Mouse (Mus musculus) heart, postnatal 10 days (tissue): ENCODE measurements at regions not wholly inside any gene's neighbourhood (a gene's known extent, or its start where the extent isn't known, plus 50 kb on each side); places are given as distances from the start of the nearest gene placed in this dataset.

Source experiments
- DNase-seq, 2 experiments: peaks; one replicate each; pipeline ENCODE4 v3.0.0; 2021
- intact Hi-C: fragments of 180-260 bp; cut with DNase I; formaldehyde crosslinking; loops from one replicate; pipeline ENCODE4 v1.15.1; 2025

DNA sequence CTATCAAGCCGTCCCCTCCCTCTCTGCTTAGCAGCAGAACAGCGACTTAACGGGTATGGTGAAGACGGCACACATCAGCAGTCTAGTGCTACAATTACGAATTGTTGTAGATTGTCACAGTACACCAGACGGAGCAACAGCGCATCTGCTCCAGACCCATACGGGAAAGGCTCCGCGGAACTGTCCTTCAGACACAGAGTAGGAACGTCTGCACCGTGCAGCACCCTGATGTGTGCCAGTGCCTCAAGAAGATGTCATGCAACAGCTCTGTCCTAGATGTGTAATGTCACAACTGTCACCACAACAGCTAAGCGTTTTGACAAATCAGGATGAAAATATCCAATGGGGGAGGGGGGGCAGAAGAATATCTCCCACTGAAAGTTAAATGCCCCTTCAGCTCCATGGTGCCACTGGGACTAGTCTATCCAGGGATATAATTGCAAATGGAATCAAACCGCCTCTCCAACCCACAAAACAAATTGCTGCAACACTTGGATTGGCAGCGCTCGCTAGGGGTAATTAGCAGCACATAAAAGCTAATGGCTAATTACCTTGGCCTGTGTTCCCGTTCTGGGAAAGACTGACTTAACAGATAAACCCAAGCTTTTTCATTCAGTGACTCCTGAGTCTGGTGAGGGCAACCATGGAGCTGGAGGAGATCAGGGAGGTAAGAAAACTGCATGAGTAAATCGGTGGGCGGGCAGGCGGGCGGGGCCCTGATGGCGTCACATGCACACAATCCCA lies 472.6 kb downstream of the Zfp704 start:
- no peak for DNase-seq
- intact Hi-C loops = no loop called here

DNA sequence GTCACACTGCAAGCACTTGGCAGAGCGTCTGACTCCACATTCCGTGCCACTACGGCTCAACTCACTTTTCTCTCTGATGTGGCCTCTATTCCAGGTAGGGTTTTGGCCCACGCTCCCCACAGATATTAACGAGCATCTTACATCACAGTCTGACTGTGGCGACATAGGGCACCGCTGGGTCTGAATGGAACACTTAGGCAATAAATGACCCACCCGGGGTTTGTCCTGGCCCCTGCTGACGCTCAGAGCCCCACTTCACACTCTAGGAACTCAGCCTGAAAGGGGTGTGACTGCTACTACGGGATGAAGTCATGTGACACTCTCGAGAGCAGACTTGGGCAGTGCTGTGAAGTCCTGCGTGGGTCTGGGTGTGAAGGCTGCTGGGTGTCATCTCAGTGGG lies 475.9 kb downstream of the Zfp704 start:
- intact Hi-C loops = no loop called here
- DNase-seq = peak; percentile 12 to 18

DNA sequence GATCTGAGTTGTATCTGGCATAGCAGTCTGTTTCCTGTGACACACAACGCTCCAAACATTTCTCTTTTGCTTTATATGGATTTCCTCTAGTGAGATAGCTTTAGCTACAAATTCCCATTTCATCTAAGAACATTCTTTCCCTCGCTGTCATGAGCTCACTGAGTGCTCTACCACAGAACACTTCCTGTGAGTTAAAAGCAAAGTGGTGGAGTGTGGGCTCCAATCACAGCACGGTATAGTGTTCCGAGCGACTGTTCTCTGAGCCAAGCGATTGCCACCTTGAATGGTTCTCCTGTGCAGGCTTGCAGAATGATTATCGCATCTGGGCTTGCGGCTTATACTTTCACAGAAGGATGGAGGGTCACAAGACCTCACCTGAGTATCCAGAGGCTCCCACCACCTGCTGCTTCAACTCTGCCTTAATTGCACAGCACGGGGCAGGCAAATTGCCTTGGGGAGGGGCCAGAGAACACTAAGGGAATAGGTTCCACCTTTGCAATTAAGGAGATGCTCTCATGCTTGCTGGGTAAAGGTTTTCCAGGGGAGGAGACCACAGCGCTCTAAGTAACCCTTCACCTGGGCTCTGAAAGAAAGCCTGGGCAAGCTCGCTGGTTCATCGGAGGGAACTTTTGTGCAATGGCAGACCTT lies 477.7 kb downstream of the Zfp704 start:
- DNase-seq = no peak

DNA sequence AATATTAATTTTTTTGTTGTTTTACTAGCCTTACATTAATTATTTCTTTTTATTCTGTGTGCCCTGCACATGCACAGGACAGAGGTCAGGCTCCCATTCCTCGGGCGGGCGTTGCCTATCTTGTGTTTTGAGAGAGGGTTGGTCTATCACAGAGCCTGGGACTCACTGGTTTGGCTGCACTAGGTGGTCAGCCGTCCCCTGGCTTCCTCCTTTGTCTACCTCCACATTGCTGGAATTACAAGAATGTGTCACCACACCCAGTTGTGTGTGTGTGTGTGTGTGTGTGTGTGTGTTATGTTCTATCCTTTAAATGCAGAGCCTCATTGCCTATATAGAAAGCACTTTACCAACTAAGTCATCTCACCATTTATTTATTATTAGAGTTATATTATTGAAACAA lies 478.5 kb downstream of the Zfp704 start:
- intact Hi-C loops = no loop called here

More for the DNA sequence above, 477.7 kb downstream of the Zfp704 start:
- intact Hi-C loops = no loop called here

DNA sequence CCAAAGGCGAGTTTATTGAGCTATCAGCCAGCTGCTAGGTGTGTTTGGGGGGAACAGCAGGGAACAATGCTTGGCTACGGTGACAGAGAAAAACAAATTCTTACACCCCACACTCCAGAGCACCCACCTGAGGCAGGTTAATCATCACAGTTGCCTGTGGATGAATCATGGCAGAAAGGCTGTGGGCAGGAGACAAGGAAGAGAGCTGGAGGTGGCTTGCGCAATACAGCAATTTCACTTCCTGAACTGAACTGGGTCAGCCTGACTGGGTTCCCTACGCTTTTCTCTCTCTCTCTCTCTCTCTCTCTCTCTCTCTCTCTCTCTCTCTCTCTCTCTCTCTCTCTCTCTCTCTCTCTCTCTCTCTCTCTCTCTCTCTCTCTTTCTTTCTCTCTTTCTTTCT lies 481.5 kb downstream of the Zfp704 start:
- intact Hi-C loops = no loop called here

More for the DNA sequence above, 478.5 kb downstream of the Zfp704 start:
- no peak for DNase-seq

DNA sequence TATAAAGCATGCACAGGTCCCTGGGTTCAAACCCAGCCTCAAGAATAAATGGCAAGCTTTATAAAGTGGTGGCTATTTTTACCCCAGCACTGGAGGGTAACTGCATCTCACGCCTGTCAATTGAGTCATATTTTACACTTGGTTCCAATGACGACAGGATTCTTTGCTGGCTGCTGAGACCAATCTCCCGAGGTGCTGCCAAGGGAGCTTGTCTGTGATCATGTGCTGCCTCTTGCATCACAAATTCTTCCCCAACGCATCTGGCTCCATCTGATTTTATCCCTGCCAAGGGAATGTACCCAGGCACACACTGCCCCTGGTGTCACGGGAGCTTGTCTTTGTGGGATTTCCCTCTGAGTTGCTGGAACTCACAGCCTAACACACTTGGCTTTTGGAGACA lies 486.8 kb downstream of the Zfp704 start:
- DNase-seq = peak; percentile 71 to 87
- intact Hi-C loops = no loop called here

More for the DNA sequence above, 481.5 kb downstream of the Zfp704 start:
- DNase-seq = no peak

DNA sequence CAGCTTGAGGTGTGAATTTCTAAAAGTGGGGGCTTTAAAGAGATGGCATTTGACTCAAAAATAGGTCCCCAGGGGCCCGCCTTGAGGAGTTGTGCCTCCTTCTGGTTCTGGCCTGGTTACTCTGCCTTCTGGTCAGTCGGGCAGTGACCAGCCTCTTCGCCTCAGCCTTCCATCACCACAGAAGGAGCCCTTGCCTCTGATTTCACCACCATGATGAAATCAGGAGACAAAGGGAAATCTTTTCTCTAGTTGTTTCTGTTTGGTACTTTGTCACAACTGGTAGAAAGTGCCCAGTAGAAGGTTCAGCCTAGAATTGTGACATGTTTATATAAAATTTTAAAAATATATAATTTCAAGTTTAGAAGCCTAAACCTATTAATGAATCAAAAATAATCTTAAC lies 492.0 kb downstream of the Zfp704 start:
- intact Hi-C loops = no loop called here

DNA sequence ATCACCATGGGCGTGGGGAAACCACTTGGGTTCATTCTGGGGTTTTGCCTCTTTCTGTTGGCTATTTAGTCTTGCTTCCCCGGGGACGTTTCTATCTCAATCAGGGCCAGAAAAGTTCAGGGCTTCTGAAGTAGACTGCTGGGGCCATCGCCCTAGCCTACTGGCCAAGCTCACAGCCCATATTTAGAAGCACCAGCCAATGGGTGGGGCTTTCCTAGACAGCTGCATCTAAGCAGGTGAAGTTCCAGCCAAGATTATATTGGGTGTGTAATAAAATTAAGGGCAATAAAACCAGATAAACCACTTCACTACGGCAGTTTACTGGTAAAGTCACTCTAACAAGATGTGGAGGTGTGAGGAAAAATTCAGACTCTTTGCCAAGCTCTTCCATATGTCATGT lies 496.5 kb downstream of the Zfp704 start:
- intact Hi-C loops = no loop called here

More for the DNA sequence above, 492.0 kb downstream of the Zfp704 start:
- DNase-seq = no peak

DNA sequence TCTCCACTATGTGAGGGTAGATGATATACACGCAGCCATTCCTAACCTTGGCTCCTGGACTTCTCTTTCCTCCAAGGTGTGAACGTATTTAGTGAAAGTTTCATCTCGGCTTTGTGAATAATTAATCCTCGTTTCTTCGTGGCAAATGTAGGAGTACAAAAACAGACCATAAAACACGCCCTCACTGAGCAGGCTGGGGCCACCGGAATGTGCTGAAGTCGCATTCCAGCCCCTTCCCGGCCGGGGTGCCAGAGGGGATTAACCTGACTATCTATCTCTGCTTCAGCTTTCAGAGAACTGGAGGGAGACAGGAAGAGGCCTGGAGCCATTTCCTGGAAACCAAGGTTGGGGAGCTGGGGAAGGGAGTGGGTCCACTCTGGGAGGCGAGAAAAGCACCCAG lies 499.1 kb downstream of the Zfp704 start:
- intact Hi-C loops = no loop called here
- no peak for DNase-seq

More for the DNA sequence above, 496.5 kb downstream of the Zfp704 start:
- DNase-seq = no peak

DNA sequence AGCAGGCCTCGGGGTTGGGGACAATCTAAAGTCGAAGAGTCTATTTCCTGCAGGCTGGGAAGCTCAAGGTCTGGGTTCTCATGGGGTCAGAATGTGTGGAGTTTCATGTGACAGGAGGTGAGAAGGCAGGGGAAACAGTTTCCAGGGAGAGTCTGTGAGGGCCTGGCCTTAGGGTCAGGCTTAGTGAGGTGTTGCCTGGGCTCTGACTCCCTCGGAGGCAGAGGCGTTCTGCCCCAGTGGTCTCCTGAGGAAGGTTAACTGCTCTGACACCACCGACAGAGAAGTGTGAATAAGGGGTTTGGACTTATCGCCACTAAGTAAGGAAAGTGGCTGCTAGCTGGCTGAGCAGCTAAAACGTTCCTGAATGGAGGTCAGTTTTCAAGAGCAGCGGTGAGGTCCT lies 499.9 kb downstream of the Zfp704 start:
- intact Hi-C loops = no loop called here
- no peak for DNase-seq

DNA sequence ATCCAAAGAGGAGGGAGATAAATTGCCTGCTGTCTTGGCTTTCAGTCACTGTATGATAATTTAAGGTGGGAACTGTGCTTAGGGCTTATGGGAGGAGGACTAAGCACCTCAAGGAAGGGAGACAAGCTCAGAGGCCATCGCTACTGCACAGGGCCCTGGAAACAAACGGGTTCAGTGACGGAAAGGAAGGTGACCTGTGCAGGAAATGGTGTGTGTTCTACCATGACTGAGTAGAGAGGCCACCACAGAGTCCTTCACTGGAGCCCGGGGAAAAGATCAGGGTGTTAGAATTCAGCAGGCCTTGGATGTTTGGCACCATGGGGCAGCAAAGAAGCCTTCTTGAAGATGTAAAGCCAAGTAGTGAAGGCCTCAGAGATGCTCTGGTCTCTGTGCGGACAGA lies 500.4 kb downstream of the Zfp704 start:
- intact Hi-C loops = no loop called here
- DNase-seq = no peak

DNA sequence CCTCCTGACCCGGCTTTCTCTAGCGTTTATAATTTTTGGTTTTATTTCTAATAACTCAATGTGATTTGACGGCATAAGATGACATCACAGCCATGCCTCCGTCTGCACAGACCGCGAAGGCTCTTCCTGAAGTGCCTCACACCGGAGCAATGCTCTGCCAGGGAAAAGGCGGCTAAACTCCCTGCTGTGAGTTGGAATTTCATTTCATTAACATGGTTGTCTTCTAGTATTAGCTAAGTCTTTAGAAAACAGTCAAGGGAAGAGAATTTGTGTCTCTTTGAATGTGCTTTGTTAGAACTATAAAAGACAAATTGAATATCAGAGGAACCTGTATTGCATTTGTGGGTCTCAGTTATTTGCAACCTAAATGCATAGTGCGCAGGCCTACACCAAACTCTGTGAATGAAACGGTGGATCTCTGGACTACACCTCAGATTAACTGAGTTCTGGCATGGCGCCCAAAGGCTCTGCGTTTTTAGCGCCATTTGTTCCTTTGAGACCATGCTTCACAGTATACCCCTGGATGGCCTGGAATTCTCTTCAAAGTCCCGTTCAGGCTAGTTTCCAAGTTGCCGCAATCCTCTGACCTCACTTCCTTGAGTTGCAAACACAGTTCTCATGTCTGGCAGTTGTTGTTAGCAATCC lies 502.0 kb downstream of the Zfp704 start:
- no peak for DNase-seq
- intact Hi-C loops = no loop called here

DNA sequence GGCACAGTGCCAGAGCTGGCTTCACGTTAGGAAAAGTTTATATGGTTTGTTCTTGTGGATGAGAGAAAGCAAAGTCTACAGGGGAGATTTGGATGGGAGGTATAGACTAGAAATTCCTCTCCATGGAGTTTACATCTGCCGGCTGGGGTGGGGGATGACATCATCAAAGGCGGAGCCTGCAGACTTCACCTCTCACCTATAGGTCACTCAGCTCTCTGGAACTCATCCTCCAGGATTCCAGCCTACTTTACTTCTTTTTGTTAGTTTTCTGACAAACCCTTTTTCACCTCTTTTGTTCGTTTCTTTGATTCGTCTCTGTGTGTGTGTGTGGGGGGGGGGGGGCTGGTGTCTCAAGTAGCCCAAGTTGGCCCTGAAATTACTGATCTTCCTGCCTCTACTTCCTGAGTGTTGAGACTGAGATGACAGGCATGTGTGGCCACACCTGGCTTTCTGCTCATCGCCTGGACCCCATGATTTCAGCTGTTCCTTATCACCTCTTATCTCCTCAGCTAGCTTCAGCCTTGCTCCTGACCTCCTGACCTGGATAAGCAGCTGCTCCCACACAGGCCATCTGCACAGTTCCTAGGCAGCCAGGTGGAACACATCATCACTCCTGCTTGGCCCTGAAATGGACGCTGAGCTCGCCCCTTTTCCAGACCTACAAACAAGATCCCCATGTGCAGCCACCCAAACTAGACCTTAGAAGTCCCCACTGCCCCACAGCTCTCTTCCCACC lies 504.5 kb downstream of the Zfp704 start:
- intact Hi-C loops = no loop called here
- DNase-seq = no peak

DNA sequence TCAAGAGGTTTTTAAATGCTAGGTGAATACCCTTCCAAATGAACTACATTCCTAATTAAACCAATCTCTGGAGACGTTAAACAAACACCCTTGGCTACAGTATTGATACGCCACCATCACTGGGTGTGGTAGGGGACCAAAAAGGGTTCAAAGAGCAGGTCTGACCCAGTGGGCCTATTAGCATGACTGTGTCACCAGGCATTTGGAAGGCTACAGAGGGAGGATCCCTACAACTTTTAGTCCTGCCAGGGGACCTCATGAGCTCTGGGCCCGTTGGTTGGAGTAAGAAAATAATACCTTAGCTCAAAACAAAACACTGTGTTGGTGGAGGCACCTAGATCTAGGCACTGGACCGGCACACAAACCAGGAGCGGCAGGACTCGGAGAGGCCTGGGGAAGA lies 506.4 kb downstream of the Zfp704 start:
- intact Hi-C loops = no loop called here
- DNase-seq = no peak

DNA sequence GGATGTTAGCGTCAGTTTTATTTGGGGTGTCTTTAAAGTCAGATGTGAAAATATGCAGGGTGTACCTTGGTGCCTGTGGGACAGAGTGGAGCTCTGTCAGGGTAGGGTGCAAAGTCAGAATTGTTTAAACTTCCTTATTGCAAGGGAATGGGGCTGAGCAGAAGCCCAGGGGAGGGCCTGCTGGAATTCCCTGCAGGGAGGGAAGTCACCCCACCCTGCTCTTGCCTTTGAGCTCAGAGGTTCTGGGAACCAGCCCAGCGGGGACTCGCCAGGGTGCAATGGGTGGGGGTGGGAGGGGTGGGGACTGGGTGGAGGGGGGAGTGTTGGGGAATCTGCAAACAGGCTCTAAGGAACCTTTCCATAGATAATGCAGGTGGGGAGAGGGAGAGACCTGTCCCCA lies 508.6 kb downstream of the Zfp704 start:
- no peak for DNase-seq
- intact Hi-C loops = no loop called here

DNA sequence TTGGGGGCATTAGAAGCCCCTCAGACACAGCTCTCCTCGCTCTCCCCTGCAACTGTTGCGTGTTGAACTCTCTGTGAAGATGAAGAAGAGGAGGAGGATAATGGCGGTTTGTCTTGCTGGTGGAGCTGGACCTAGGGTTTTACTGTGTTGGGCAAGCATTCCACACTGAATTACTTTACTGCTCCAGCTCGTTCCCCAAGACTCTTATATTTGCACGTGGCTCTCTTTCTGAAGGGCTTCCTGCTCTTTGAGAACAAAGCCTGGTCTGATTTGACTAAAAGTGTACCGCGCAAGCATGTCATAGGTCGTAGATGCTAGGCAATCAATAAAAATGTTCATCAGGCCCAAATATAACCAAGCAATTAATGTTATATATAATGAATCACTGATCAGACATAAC lies 509.1 kb downstream of the Zfp704 start:
- intact Hi-C loops = no loop called here
- no peak for DNase-seq

DNA sequence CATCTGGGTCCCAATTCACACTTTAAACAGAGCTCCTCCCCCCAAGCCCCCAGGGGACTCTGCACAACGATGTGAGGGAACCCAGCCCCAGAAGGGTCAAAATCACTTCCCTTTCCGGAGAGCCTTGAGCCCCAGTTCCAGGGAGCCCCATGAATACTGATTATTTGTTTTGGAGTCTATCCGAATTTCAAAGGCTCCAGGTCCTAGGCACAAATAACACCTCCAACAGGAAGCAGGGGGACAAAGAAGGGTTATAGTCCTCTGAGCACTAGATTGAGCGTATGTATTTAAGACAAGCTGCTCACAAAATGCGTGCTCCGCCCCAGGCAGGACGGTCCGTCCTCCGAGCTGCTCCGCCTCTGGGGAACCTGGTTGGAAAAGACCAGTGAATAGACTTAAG lies 511.4 kb downstream of the Zfp704 start:
- DNase-seq = no peak
- intact Hi-C loops = no loop called here

DNA sequence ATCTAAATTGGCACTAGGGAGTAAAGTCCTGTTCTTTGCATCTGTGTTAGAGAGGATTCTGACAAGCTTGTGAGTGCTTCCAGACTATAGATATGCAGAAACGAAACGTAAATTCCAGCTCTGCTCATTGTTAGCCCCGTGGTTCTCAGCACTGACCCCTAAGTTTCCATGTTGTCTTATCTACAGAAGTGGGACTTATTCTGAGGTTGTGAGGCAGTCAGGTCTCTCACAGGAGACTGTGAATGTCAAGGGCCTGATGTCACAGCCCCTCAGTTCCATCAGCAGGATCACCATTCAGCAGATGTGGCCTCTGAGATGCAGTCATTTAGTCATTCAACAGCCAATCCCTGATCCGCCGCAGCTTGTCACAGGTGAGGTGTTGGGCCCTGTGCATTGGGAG lies 525.8 kb downstream of the Zfp704 start:
- DNase-seq = no peak
- intact Hi-C loops = loop anchor here (5.0 kb wide), 1 partner anchor 318 kb away; no protein-coding TSS in a partner anchor

DNA sequence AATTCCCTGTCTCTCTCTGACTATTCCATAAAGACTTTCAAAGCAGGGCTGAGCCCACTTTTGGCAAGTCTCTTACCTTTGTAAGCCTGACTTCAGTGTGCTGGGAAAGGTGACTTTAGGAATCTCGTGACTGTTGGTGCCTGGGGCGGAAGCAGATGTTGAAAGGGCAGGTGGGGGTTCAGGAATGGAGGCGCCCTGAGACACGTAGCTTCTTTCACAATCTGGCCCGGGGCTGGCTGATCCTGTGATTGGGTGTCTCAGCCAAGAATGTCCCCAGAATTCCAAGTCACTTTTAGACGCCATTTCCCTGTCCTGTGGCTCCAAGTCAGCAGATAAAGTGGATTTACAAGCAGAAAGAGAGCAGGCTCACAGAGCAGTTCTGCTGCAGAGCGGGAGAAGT lies 527.8 kb downstream of the Zfp704 start:
- intact Hi-C loops = loop anchor here (5.0 kb wide), 1 partner anchor 320 kb away; no protein-coding TSS in a partner anchor
- DNase-seq = no peak

DNA sequence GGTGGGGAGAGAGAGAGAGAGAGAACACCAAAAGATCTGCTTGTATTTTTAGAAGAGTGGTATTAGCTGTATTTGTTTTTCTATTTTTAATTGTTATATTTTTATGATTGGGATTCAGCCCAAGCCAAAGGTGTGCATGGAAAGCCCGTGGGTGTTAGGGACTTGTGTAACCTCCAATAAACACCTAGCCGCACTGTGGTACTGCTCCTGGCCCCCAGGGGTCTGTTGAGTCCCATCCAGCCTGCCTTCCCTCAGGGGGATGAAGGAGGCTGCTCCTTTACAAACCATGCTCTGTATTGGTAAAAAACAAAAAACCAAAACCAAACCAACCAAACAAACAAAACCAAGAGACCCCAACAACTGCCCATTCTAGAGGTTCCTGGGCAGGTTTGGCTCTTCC lies 531.7 kb downstream of the Zfp704 start:
- DNase-seq = no peak
- intact Hi-C loops = loop anchor here (5.0 to 10.0 kb wide), 3 partner anchors 179 to 629 kb away; partner anchors contain the start of gene Zfp704

DNA sequence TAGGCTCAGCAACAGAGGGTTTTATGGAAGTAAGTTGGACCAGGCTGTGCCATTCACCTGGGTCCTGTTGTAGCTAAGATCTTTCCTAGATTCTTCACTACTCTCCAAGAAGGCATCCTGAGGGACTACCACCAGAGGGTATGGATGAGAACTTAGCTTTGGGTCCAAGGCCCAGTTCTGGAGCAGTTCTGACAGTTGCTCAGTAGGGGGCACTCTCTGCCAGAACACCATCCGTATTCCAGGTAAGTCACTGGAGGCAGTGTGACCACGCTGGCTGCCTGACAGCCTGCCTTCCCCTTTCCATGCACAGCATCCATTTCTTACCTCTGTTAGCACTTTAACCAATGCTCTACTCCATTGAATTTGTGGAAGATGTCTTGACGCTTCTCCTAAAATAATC lies 533.2 kb downstream of the Zfp704 start:
- peak; percentile 79 to 82 for DNase-seq
- intact Hi-C loops = loop anchor here (1.0 to 10.0 kb wide), 5 partner anchors 181 to 631 kb away; partner anchors contain the start of gene Zfp704
